Mouse (Mus musculus): ENCODE measurements around the gene Irak4. TPM values are rescaled to one million over a fixed set of nuclear protein-coding genes. Genes with fewer than 3 reads are reported as not detected.

The Irak4 gene
- polyA plus RNA-seq, 1 experiment from 2014 or later = 2.1 TPM

GRCm38 (mm10) chr15:94532306-94532705 lies 11.1 kb upstream of the Irak4 start:
- H3K27ac ChIP-seq (replicated peaks) = no peak overlapping the region
- no peak overlapping the region for H3K4me3 ChIP-seq
- H3K9me3 ChIP-seq = no peaks in the 10 kb centered on the region
- 91% methylated on average over 5 of the region's 5 CpGs for WGBS
- H3K36me3 ChIP-seq = no peaks in the 10 kb centered on the region
- H3K4me1 ChIP-seq (replicated peaks) = no peaks in the 10 kb centered on the region
- no peak overlapping the region for H3K9ac ChIP-seq
- ATAC-seq (ENCODE audit: low FRiP score, low read depth) = no peak
- H3K27me3 ChIP-seq = no peaks in the 10 kb centered on the region
- no peak overlapping the region for H3K4me2 ChIP-seq

- Histone ChIP-seq H3K4me1 (replicated peaks) (no peaks in the 10 kb centered on the region), H3K36me3 (no peaks in the 10 kb centered on the region), H3K4me3 (no peak overlapping the region), H3K27ac (replicated peaks) (no peak overlapping the region), H3K9me3 (no peaks in the 10 kb centered on the region), H3K4me2 (no peak overlapping the region), H3K27me3 (no peaks in the 10 kb centered on the region), H3K9ac (no peak overlapping the region)
- WGBS = 93% methylated on average over 6 of the region's 6 CpGs
- ATAC-seq (ENCODE audit: low FRiP score, low read depth) = no peak
These were observed 10.5 kb upstream of the Irak4 start for GRCm38 (mm10) chr15:94532956-94533355.

GRCm38 (mm10) chr15:94535521-94535920 lies 7.9 kb upstream of the Irak4 start:
- Histone ChIP-seq H3K4me2 (no peak overlapping the region), H3K27ac (replicated peaks) (no peak overlapping the region), H3K27me3 (no peaks in the 10 kb centered on the region)

GRCm38 (mm10) chr15:94539296-94539695 lies 4.1 kb upstream of the Irak4 start:
- Histone ChIP-seq H3K9ac (no peak overlapping the region), H3K4me2 (no peak overlapping the region), H3K4me3 (no peak overlapping the region), H3K27ac (replicated peaks) (no peak overlapping the region), H3K9me3 (no peaks in the 10 kb centered on the region), H3K27me3 (no peaks in the 10 kb centered on the region), H3K4me1 (replicated peaks) (peaks cover 10% of the 10 kb centered on the region; the same call in 1 of the 2 replicates), H3K36me3 (no peaks in the 10 kb centered on the region)
- no peak for ATAC-seq (ENCODE audit: low FRiP score, low read depth)
- WGBS = 94% methylated on average over 3 of the region's 3 CpGs

More at GRCm38 (mm10) chr15:94535521-94535920, 7.9 kb upstream of the Irak4 start:
- Histone ChIP-seq H3K4me3 (no peak overlapping the region), H3K9me3 (no peaks in the 10 kb centered on the region), H3K9ac (no peak overlapping the region), H3K36me3 (no peaks in the 10 kb centered on the region), H3K4me1 (replicated peaks) (no peaks in the 10 kb centered on the region)
- ATAC-seq (ENCODE audit: low FRiP score, low read depth) = no peak
- WGBS = 93% methylated on average over 7 of the region's 7 CpGs

- peak overlapping the region; percentile 74; the same call in 1 of the 2 replicates for H3K27ac ChIP-seq (replicated peaks)
- no peaks in the 10 kb centered on the region for H3K9me3 ChIP-seq
- 8% methylated on average over 21 of the region's 22 CpGs for WGBS
- H3K4me2 ChIP-seq = peak overlapping the region; percentile 81
- peaks cover 12% of the 10 kb centered on the region; the same call in 1 of the 2 replicates for H3K4me1 ChIP-seq (replicated peaks)
- H3K36me3 ChIP-seq = no peaks in the 10 kb centered on the region
- H3K27me3 ChIP-seq = no peaks in the 10 kb centered on the region
- peak; percentile 93 for ATAC-seq (ENCODE audit: low FRiP score, low read depth)
- peak overlapping the region; percentile 52 for H3K9ac ChIP-seq
- peak overlapping the region; percentile 87 for H3K4me3 ChIP-seq
These were observed 655 bp upstream of the Irak4 start for GRCm38 (mm10) chr15:94542567-94543408.

GRCm38 (mm10) chr15:94544052-94544636 lies 701 bp downstream of the Irak4 start:
- H3K27ac ChIP-seq (replicated peaks) = peak overlapping the region; percentile 65; the same call in 1 of the 2 replicates
- H3K27me3 ChIP-seq = no peaks in the 10 kb centered on the region
- no peaks in the 10 kb centered on the region for H3K9me3 ChIP-seq
- H3K36me3 ChIP-seq = no peaks in the 10 kb centered on the region
- H3K9ac ChIP-seq = peak overlapping the region; percentile 52; the same call in 1 of the 2 replicates
- WGBS = 39% methylated on average over 9 of the region's 9 CpGs
- peaks cover 12% of the 10 kb centered on the region; the same call in 1 of the 2 replicates for H3K4me1 ChIP-seq (replicated peaks)
- no peak for ATAC-seq (ENCODE audit: low FRiP score, low read depth)
- peak overlapping the region; percentile 87 for H3K4me3 ChIP-seq
- H3K4me2 ChIP-seq = peak overlapping the region; percentile 81

GRCm38 (mm10) chr15:94544844-94545243 lies 1.4 kb downstream of the Irak4 start:
- no peaks in the 10 kb centered on the region for H3K36me3 ChIP-seq
- no peak overlapping the region for H3K27ac ChIP-seq (replicated peaks)
- no peak for ATAC-seq (ENCODE audit: low FRiP score, low read depth)
- no peaks in the 10 kb centered on the region for H3K9me3 ChIP-seq
- H3K4me2 ChIP-seq = no peak overlapping the region
- whole genome bisulfite sequencing = 90% methylated on average over 4 of the region's 4 CpGs
- no peak overlapping the region for H3K9ac ChIP-seq
- no peaks in the 10 kb centered on the region for H3K27me3 ChIP-seq
- H3K4me1 ChIP-seq (replicated peaks) = peaks cover 12% of the 10 kb centered on the region; the same call in 1 of the 2 replicates
- H3K4me3 ChIP-seq = no peak overlapping the region

GRCm38 (mm10) chr15:94553536-94553935 lies 10.1 kb downstream of the Irak4 start:
- WGBS = 91% methylated on average over 9 of the region's 9 CpGs
- Histone ChIP-seq H3K4me1 (replicated peaks) (no peaks in the 10 kb centered on the region), H3K36me3 (no peaks in the 10 kb centered on the region), H3K4me2 (no peak overlapping the region), H3K27me3 (no peaks in the 10 kb centered on the region), H3K27ac (replicated peaks) (no peak overlapping the region), H3K9me3 (no peaks in the 10 kb centered on the region; the same call in 1 of the 2 replicates), H3K4me3 (no peak overlapping the region), H3K9ac (no peak overlapping the region)
- ATAC-seq (ENCODE audit: low FRiP score, low read depth) = no peak

- H3K36me3 ChIP-seq = no peaks in the 10 kb centered on the region
- ATAC-seq (ENCODE audit: low FRiP score, low read depth) = peak; percentile 42; the same call in 1 of the 2 replicates
- H3K9me3 ChIP-seq = no peaks in the 10 kb centered on the region
- no peak overlapping the region for H3K27ac ChIP-seq (replicated peaks)
- H3K4me2 ChIP-seq = no peak overlapping the region
- no peaks in the 10 kb centered on the region for H3K4me1 ChIP-seq (replicated peaks)
- H3K4me3 ChIP-seq = no peak overlapping the region
- 27% methylated on average over 7 of the region's 7 CpGs for WGBS
- H3K9ac ChIP-seq = no peak overlapping the region
- H3K27me3 ChIP-seq = no peaks in the 10 kb centered on the region
These were observed 14.0 kb downstream of the Irak4 start for GRCm38 (mm10) chr15:94557442-94557841.

GRCm38 (mm10) chr15:94558895-94559656 lies 15.6 kb downstream of the Irak4 start:
- H3K27me3 ChIP-seq = no peaks in the 10 kb centered on the region
- ATAC-seq (ENCODE audit: low FRiP score, low read depth) = no peak
- H3K4me3 ChIP-seq = no peak overlapping the region
- H3K9me3 ChIP-seq = no peaks in the 10 kb centered on the region
- H3K36me3 ChIP-seq = no peaks in the 10 kb centered on the region
- no peak overlapping the region for H3K27ac ChIP-seq (replicated peaks)
- WGBS = 86% methylated on average over 17 of the region's 17 CpGs
- no peak overlapping the region for H3K9ac ChIP-seq
- no peaks in the 10 kb centered on the region for H3K4me1 ChIP-seq (replicated peaks)
- H3K4me2 ChIP-seq = no peak overlapping the region

GRCm38 (mm10) chr15:94564909-94565308 lies 21.5 kb downstream of the Irak4 start:
- 89% methylated on average over 2 of the region's 2 CpGs for WGBS

GRCm38 (mm10) chr15:94565854-94566253 lies 22.4 kb downstream of the Irak4 start:
- H3K4me2 ChIP-seq = no peak overlapping the region
- WGBS = 90% methylated on average over 9 of the region's 9 CpGs
- no peak for ATAC-seq (ENCODE audit: low FRiP score, low read depth)

More at GRCm38 (mm10) chr15:94564909-94565308, 21.5 kb downstream of the Irak4 start:
- Histone ChIP-seq H3K27ac (replicated peaks) (no peak overlapping the region), H3K9me3 (no peaks in the 10 kb centered on the region), H3K27me3 (no peaks in the 10 kb centered on the region), H3K4me2 (no peak overlapping the region), H3K4me3 (no peak overlapping the region), H3K36me3 (no peaks in the 10 kb centered on the region), H3K9ac (no peak overlapping the region), H3K4me1 (replicated peaks) (no peaks in the 10 kb centered on the region)
- no peak for ATAC-seq (ENCODE audit: low FRiP score, low read depth)

More at GRCm38 (mm10) chr15:94565854-94566253, 22.4 kb downstream of the Irak4 start:
- Histone ChIP-seq H3K27me3 (no peaks in the 10 kb centered on the region), H3K9me3 (no peaks in the 10 kb centered on the region), H3K36me3 (no peaks in the 10 kb centered on the region), H3K9ac (no peak overlapping the region), H3K4me1 (replicated peaks) (no peaks in the 10 kb centered on the region), H3K4me3 (no peak overlapping the region), H3K27ac (replicated peaks) (no peak overlapping the region)
